Mouse (Mus musculus) frontal cortex, adult (tissue): ENCODE results near the gene Mif4gd.

ENCODE experiments used
- ATAC-seq: cut with Nextera tagmentation; 2 replicates; pipeline ENCODE4 v1.9.2; 2017; ENCODE audit warnings: mild to moderate bottlenecking, moderate library complexity, mixed read lengths; ENCODE audit not compliant: low TSS enrichment

The Mif4gd gene

DNA sequence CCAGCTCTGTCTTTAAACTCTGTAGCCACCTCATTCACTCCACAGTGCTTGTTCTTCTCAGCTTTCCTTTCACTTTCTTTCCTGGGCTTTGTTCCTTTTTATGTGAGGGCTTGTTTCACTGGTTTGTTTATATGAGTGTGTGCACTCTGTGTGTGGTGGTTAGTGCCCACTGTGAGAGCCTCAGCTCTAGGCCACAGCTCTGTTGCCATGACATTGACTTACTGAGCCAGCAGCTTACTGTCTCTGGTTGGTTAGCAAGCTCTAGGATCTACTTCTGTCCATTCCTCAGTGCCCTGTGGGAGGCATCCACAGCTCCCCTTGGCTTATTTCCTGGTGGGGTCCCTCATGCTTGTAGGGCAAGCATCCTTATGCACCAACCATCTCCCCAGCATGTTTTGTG, 33.7 kb downstream of the Mif4gd start:
- no peak for ATAC-seq

DNA sequence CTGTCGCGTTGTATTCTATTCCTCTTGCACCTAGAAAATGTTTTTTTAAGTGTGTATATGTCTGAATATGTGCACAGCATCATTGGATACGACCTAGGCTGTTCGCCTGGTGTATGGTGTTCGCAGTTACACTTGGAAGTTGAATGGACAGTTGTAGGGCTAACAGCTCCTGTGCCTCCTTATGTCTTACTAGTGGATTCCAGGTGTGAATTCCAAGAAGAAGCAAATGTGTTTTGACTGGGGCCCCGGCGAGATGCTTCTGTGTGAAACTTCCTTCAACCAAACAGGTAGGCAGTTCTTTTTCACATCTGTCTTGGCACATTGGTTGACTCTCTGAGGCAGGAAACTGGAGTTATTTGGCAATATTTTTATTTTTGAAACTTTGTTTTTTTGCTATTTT, 47.8 kb downstream of the Mif4gd start:
- no peak for ATAC-seq

DNA sequence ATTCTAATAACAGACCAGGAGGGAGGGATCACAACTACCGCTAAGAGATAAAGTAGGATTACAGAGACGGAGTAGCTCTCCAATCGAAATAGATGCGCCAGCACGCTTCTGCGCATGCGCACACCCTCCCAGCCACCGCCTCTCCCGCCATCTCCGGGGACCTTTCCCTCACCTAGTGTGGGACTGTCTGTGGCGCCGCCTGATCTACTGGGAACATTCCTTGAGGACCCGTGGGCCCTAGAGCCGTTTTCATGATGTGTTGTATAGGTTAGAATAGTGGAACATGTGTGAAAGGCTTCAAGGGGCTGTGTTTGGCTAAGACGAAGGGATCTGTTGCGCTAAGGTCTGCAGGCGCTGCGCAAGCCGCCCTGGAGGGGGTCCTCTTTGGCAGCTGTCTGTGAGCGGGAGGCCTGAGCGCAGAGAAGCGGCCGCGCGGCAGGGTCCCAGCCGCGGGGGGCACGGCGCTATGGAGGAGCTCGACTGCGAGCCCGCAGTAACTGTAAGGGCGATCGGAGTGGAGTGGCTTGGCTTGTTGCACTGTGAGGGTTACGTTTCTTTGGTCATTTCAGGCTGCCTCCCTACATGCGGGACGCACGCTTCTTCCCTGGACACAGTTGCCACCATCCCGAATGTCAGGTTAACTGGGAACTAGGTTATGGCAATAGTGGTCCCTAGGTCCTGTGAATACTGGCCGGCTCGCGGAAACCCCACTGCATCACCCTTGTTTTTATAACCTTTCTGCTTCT, 48.5 kb downstream of the Mif4gd start, which contains the start of gene Nup85:
TSS of gene Nup85 (plus strand) at position 371 of the 746 bp plus-strand sequence.
- peak; percentile 96 for ATAC-seq

DNA sequence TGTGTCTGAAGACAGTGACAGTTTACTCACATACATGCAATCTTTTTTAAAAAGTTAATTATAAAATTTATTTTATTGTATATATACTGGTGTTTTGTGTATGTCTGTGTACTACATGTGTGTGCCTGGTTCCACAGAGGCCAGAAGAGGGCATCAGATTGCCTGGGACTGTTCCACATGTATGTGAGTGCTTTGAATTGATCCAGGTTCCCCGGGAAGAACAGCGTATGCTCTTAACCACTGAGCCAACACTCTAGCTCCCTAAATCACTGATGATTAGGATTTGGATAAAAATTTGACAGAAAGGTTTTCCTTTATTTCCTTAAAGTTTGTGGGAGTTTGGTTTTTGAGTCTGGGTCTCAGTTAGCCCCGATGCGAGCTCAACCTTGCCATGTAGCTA, 49.4 kb downstream of the Mif4gd start:
- no peak for ATAC-seq
